Mouse (Mus musculus): ENCODE results near the gene Neurod1. TPM values are rescaled to one million over a fixed set of nuclear protein-coding genes. Genes with fewer than 3 reads are reported as not detected.

Neurod1 gene
- total and polyA plus RNA-seq, 3 experiments, result not detected

- Histone ChIP-seq H3K36me3 (ENCODE audit: control insufficient read depth in 1 of 2, insufficient read depth in 2 of 2, low read length in 2 of 2) (no peaks in the 10 kb centered on the region), H3K4me3 (ENCODE audit: control insufficient read depth in 1 of 2, insufficient read depth in 1 of 2, low read depth in 2 of 2, low read length in 2 of 2) (no peak overlapping the region), H3K9ac (ENCODE audit: control insufficient read depth, low read depth, low read length, poor library complexity, severe bottlenecking) (no peak overlapping the region), H3K79me2 (ENCODE audit: control insufficient read depth, insufficient read depth, low read length, poor library complexity) (no peaks in the 10 kb centered on the region), H3K27ac (ENCODE audit: control insufficient read depth, low read depth, low read length) (no peak overlapping the region), H3K9me3 (replicated peaks; ENCODE audit: insufficient read depth, low read length) (no peaks in the 10 kb centered on the region), H3K27me3 (ENCODE audit: control insufficient read depth in 1 of 2, insufficient read depth in 2 of 2, low read length in 2 of 2) (peaks cover 0 to 7% of the 10 kb centered on the region in 2 experiments; a peak in 3 of 4 replicates), H3K4me1 (ENCODE audit: control insufficient read depth in 1 of 2, insufficient read depth in 2 of 2, low read length in 2 of 2) (no peaks in the 10 kb centered on the region)
- no peak for TF ChIP-seq SIN3A (IDR thresholded peaks at IDR 0.05; ENCODE audit: low read length)
- no peak for TF ChIP-seq MYC (IDR thresholded peaks at IDR 0.05; ENCODE audit: low read depth, low read length)
- no peak for TF ChIP-seq ZC3H11A (IDR thresholded peaks at IDR 0.05; ENCODE audit: low read depth, low read length)
- no peak for TF ChIP-seq USF2 (IDR thresholded peaks at IDR 0.05; ENCODE audit: borderline replicate concordance in 1 of 2, insufficient read depth in 1 of 2, low read depth in 1 of 2, low read length in 2 of 2)
- TF ChIP-seq RAD21 (IDR thresholded peaks at IDR 0.05; ENCODE audit: low read depth, low read length), result no peak
- no peak for TF ChIP-seq MYB (IDR thresholded peaks at IDR 0.05; ENCODE audit: low read depth, low read length)
- TF ChIP-seq ZNF384 (IDR thresholded peaks at IDR 0.05; ENCODE audit: low read depth, low read length), result no peak
- TF ChIP-seq KAT2A (conservative IDR thresholded peaks at IDR 0.05; ENCODE audit: low read depth, low read length), result no peak
- TF ChIP-seq POLR2A (IDR thresholded peaks at IDR 0.05; ENCODE audit: control insufficient read depth in 1 of 2, insufficient read depth in 1 of 2, low read depth in 1 of 2, low read length in 2 of 2, poor library complexity in 1 of 2), result no peak
- no peak for TF ChIP-seq MEF2A (IDR thresholded peaks at IDR 0.05; ENCODE audit: extremely low read depth, insufficient replicate concordance, low read depth, low read length, poor library complexity, severe bottlenecking)
- TF ChIP-seq ZMIZ1 (IDR thresholded peaks at IDR 0.05; ENCODE audit: low read depth, low read length), result no peak
- no peak for DNase-seq (ENCODE audit: low read depth, low spot score)
Measured at GRCm38 (mm10) chr2:79405661-79406405, 50.7 kb downstream of the Neurod1 start.

Other genes starting within 250 kb of the Neurod1 start
- gene Itga4, start 201.3 kb downstream of the Neurod1 start, total RNA-seq (2012; rRNA removed), result 22.7 and 35.5 TPM in 2 replicates
- gene Itga4, start 201.3 kb downstream of the Neurod1 start, polyA plus RNA-seq (2012; ENCODE audit: insufficient read depth in 1 of 2, insufficient read length in 2 of 2, low read depth in 1 of 2, low replicate concordance in 2 of 2, missing spikeins in 1 of 2), result 10 to 100 TPM; 48.9 to 97.5 TPM
- 3.5 and 4.8 TPM in 2 replicates for gene Cerkl, start within 50 bp of the Neurod1 start, total RNA-seq (2012; rRNA removed)
- 1 to 10 TPM in 1 of 2 experiments, not detected in 1; 7.4 TPM for gene Cerkl, start within 50 bp of the Neurod1 start, polyA plus RNA-seq (2012; ENCODE audit: insufficient read depth in 1 of 2, insufficient read length in 2 of 2, low read depth in 1 of 2, low replicate concordance in 2 of 2, missing spikeins in 1 of 2)
- 9.0 and 10.1 TPM in 2 replicates for gene Itprid2, start 178.6 kb upstream of the Neurod1 start, total RNA-seq (2012; rRNA removed)
- 10 to 100 TPM in 1 of 2 experiments, not detected in 1; 21.5 TPM for gene Itprid2, start 178.6 kb upstream of the Neurod1 start, polyA plus RNA-seq (2012; ENCODE audit: insufficient read depth in 1 of 2, insufficient read length in 2 of 2, low read depth in 1 of 2, low replicate concordance in 2 of 2, missing spikeins in 1 of 2)